Mouse (Mus musculus) left cerebral cortex, postnatal 4 days (tissue): ENCODE results near the gene Ssbp4. TPM values are rescaled to one million over a fixed set of nuclear protein-coding genes. Genes with fewer than 3 reads are reported as not detected.
A peak's percentile ranks its signal among the peaks of the same experiment; 100 is the strongest.

Source experiments
- DNase-seq: peaks from one replicate; pipeline ENCODE4 v3.0.0-alpha.2; 2022
- intact Hi-C: fragments of 180-260 bp; cut with DNase I; formaldehyde crosslinking; loops from one replicate; pipeline ENCODE4 v1.15.1; 2025
- total RNA-seq, 2 experiments: library from RNA; stranded (reverse); gene quantifications; 2 replicates each; pipeline ENCODE4 v1.2.3; 2021

The Ssbp4 gene
- total RNA-seq = 100 to 1,000 TPM; 156 to 193 TPM

DNA sequence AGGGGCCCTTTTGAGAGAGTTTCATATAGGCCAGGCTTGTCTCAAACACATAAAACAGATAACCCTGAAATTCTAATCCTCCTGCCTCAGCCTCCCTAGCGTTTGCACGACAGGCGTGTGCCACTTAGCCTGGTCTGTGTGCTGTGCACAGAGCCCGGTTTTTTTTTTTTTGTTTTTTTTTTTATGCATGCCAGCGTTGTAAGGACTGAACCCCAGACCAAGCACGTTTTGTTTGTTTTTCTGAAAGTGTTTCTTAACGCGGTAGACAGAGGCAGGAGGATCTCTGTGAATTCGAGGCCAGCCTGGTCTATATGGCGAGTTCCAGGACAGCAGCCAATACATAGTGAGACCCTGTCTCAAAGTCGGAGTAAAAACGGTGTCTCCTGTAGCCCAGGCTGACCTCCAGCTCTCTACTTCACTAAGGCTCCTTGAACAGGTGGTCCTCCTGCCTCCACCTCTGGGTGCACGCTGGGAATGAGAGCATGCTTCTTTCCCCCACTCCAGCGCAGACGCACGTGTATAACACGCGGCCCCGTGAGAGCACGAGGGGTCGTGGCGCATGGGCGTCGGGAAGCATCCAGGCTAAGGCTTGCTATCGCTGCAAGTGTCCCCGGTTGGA lies at the start of gene Ssbp4:
Gene Ssbp4, minus strand, starts transcription at position 124 of the 619 bp plus-strand sequence.
- DNase-seq = no peak
- intact Hi-C loops = no loop called here

DNA sequence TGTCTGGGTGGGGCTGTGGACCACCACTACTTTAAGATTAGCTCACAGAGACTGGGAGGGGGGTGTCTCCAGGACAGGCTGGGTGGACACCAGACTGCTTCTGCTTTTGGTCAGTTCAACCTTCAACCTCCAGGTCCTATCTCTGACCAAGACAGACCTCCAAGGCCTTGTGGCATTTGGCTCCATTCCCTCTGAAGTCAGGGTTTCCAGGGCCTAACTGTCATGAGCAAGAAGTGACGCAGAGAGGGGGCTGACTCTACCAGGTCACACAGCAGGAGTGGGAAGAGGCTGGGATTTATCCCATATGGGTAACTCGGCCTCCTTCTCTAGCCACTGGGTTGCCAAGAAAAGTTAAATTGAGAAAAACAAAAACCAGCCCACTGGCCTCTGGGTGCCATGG lies 49.1 kb upstream of the Ssbp4 start:
- intact Hi-C loops = no loop called here
- DNase-seq = no peak

DNA sequence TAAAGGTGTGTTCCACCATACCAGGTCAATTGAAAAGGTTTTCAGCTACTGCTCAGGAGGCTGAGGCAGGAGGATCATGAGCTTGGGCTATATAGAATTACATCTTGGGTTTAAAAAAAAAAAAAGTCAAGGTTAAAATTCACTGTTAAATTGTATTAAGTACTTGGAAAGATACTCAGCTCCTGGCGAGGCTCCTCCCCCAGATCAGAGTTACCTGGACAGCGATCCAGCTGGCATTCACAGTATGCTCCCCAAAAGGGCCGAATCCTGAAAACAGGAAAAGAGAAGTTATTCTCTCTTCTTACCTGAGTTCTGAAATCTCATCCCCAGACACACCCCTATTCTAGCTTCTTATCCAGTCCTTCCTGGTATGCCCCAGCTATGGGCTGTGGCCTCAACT lies 48.5 kb upstream of the Ssbp4 start:
- DNase-seq = no peak
- intact Hi-C loops = no loop called here

DNA sequence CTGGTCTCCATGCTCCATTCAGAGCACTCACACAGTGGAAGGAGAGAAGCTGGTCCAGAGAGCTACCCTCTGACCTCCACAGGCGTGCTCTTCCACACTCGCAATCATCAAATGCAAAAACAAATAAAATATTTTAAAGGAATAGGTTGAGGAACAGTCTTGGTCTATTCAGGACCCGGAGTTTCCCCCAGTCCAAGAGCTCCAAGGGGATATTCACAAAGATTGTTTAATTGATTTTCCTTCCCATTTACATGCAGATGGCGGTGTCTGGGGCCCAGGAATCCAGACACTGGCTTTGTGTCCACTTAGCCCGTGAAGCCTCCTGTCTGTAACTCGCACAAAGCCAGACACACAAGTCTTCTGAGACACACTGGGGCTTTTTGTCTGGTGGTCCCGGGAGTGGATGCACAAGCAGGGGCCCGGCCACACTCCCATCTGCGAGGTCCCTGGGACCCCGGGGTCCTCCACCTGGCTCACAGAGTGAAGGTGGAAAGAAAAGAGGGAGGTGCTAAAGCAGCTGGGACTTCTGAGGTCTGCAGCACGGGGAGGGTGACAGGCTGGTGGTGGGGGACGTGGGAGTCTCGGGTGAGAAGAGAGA lies 47.6 kb upstream of the Ssbp4 start:
- peak; percentile 32 for DNase-seq
- intact Hi-C loops = no loop called here

GRCm38 (mm10) chr8:70655469-70655868 lies 46.8 kb upstream of the Ssbp4 start:
- no peak for DNase-seq
- intact Hi-C loops = no loop called here

GRCm38 (mm10) chr8:70654121-70654520 lies 45.4 kb upstream of the Ssbp4 start:
- intact Hi-C loops = no loop called here

GRCm38 (mm10) chr8:70653226-70653625 lies 44.6 kb upstream of the Ssbp4 start:
- DNase-seq = no peak
- intact Hi-C loops = no loop called here

More at GRCm38 (mm10) chr8:70654121-70654520, 45.4 kb upstream of the Ssbp4 start:
- DNase-seq = no peak

DNA sequence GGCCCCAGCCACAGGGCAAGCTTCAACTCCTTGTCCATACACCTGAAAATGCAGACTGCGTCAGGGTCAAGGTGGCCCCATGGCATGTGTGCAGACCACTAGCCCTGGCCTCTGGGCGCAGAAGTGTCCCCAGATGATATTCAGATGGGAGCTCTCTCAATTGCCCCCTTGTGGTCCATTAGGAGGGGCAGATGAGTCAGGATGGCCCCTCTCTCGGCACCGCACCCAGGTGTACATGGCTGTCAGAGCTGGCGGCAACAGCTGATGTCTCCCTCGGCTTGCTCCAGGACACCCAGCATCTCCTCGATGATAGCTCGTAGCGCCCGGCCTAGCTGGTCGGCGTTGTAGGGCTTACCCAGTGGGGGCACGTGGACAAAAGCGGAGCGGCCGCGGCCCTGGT lies 41.7 kb upstream of the Ssbp4 start:
- intact Hi-C loops = no loop called here
- no peak for DNase-seq

DNA sequence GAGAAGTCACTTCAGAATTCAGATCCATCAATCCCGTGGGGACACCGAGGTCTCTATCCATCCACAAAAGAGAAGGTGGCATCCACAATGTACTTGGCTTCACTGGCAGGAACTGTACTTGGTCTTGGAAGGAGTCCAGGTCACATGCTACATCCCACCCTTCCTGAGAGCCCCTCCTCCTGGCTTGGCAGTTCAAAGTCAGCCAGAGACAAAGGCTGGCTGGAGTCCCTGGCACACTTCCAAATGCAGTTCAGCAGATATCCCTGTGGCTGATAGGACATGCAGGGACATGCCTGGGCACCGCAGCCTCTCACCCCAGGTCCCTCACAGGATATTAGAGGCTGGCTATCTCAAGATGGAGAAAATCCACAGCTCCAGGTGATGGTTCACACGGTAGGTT lies 40.7 kb upstream of the Ssbp4 start:
- DNase-seq = peak; percentile 92
- intact Hi-C loops = no loop called here

GRCm38 (mm10) chr8:70648921-70649320 lies 40.2 kb upstream of the Ssbp4 start:
- intact Hi-C loops = no loop called here

GRCm38 (mm10) chr8:70648164-70648442 lies 39.4 kb upstream of the Ssbp4 start:
- intact Hi-C loops = no loop called here
- DNase-seq = no peak

More at GRCm38 (mm10) chr8:70648921-70649320, 40.2 kb upstream of the Ssbp4 start:
- DNase-seq = no peak

DNA sequence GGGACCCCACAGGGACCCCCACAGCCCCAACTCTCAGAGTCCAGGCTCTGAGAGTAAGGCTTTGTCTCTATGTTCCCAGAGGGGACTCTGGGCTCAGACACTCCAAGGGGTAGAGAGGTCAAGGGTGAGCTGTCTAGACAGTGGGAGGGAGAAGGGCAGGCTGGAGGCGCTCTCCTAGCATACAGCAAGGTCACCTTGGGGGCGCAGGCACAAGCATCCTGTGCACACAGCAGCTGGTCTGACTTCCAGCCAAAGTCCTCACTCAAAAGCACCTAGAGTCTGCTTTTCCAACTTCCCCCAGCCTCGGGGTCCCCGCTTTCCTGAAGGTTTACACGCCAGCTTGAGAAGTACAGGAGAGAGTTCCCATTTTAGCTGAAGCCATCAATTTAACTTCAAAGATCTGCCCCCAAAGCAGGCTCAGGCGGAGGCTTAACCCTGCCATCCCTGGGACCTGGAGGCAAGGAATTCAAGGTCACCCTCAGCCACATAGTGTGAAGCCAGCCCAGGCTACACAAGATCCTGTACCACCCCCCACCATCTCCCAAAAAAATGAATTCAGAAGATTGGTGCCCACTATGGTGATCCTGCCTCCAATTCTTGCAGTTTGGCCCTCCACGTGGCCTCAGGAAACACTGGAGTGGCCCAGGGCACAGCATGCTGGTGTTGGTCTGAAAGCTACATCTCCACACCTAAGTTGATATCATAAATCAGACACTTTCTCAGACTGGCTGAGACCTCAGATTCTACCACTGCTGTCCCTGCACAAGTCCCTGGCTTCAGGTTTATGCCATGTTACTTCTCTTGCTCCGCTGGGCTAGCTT lies 38.9 kb upstream of the Ssbp4 start:
- no peak for DNase-seq
- intact Hi-C loops = no loop called here

DNA sequence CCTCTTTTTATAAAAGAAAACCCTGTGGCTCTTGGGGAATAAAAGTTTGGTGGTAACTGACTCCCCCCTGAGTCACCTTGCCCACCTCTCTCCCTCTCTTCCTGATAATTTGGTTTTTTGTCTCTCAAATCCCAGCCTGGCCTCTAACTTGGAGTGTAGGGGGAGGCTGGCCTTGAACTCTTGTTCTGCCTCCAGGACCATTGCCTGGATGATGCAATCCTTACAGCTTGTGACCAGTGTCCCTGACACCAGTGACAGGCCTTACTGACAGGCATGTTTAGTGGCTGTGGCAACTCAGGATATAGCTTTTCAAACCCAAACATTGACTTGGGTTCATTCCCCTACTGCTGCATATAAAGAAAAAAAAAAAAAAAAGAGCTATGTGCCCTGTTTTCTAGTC lies 38.1 kb upstream of the Ssbp4 start:
- DNase-seq = no peak
- intact Hi-C loops = no loop called here

DNA sequence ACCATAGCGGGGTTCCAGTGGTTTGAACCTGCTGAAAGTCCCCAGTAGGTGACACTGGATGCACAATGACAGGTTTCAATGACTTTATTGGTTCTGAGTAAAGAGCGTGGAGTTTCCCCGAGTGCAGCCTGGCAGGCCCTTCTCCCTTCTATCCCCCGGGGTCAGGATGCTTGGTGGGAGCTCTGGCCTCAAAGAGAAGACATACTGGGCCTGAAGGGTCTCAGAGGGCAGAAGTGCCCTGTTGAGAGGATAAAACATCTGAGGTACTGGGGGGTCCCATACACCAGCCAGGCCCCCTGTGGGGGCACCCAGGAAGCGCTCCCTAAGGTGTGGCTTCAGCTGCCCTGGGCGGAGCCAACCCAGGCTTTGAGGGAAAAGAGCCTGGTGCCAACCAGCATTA lies 37.7 kb upstream of the Ssbp4 start:
- intact Hi-C loops = no loop called here
- no peak for DNase-seq

DNA sequence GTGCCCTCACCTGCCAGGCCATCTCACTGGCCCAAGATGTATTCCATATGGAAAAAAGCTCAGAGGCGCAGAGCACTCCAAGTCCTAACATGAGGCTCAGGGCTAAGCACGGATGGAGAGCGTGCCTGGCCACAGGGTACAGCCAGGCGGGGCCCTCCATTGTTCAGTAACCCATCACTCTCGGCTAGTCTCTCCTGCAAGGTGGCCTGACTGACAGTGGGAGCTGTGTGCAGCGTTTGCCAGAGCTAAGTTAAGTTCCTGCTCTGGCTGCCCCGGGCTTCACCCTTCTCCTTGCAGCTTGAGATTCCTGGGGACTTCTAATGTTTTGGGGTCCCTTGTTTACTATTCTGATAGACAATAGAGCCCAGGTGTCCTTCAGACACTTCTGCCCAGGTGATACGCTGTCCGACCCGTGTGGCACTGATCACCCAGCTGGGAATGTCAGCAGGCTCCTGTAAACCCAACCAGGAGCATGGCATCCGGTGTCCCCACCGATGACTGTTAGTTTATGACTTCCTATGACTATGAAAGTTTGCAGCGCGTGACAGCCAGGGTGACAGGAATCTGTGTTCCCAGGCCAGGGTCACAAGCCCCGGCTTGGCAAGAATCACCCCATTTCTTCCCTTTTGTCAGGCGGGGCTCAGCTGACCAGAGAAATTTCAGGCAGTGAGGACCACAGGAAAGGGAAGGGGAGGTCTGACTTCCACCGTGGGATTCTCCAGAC lies 37.0 kb upstream of the Ssbp4 start:
- intact Hi-C loops = no loop called here
- no peak for DNase-seq

GRCm38 (mm10) chr8:70644065-70644464 lies 35.4 kb upstream of the Ssbp4 start:
- DNase-seq = no peak
- intact Hi-C loops = no loop called here

GRCm38 (mm10) chr8:70643019-70643418 lies 34.3 kb upstream of the Ssbp4 start:
- intact Hi-C loops = no loop called here
- no peak for DNase-seq

GRCm38 (mm10) chr8:70638752-70639151 lies 30.1 kb upstream of the Ssbp4 start:
- intact Hi-C loops = no loop called here
- no peak for DNase-seq

GRCm38 (mm10) chr8:70636838-70637237 lies 28.2 kb upstream of the Ssbp4 start:
- intact Hi-C loops = no loop called here

GRCm38 (mm10) chr8:70635527-70635926 lies 26.9 kb upstream of the Ssbp4 start:
- intact Hi-C loops = no loop called here
- DNase-seq = no peak

More at GRCm38 (mm10) chr8:70636838-70637237, 28.2 kb upstream of the Ssbp4 start:
- no peak for DNase-seq

DNA sequence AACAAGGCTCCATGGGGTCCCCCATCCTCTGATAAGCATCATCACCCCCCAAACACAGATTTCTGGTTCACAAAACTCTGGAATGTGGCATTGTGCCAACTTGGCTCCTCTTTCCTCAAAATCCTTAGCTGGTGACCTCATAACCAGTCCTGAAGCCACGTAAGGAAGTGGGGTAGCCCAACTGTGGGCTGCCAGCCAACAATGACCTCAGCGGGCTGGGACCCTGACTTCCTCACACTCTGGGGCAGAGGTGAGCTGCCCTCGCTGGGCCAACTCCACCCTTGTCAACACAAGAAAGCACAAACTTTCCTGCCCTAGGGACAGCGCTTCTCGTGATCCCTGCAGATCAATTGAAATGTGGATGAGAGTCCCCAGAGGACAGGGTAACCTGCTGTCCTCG lies 25.4 kb upstream of the Ssbp4 start:
- DNase-seq = no peak

More for the DNA sequence above, 25.4 kb upstream of the Ssbp4 start:
- intact Hi-C loops = no loop called here
